Mouse (Mus musculus) lung, embryonic 15.5 days (tissue): Measurements from ENCODE around the gene Gm8251. TPM values are rescaled to one million over a fixed set of nuclear protein-coding genes. Genes with fewer than 3 reads are reported as not detected.

Source experiments
- ATAC-seq: fragments of 200-750 bp; cut with Nextera tagmentation; 2 replicates; pipeline ENCODE4 v1.8.0; 2017; ENCODE audit warnings: moderate number of reproducible peaks, borderline replicate concordance; ENCODE audit not compliant: low FRiP score, low TSS enrichment; ENCODE audit errors: extremely low read depth
- H3K27ac ChIP-seq: fragments of 300-500 bp; sonication (generic); 2 replicates; pipeline ENCODE4 v1.5.1; 2015; ENCODE audit warnings: moderate library complexity, mild to moderate bottlenecking, inconsistent platforms
- H3K27me3 ChIP-seq: fragments of 300-500 bp; sonication (generic); 2 replicates; pipeline ENCODE4 v1.6.1; 2015; ENCODE audit warnings: inconsistent platforms
- H3K36me3 ChIP-seq: fragments of 300-500 bp; sonication (generic); 2 replicates; pipeline ENCODE4 v1.6.1; 2015; ENCODE audit warnings: inconsistent platforms
- H3K4me1 ChIP-seq: fragments of 300-500 bp; sonication (generic); 2 replicates; pipeline ENCODE4 v1.6.1; 2015; ENCODE audit warnings: inconsistent platforms
- H3K4me2 ChIP-seq: fragments of 300-500 bp; sonication (generic); 2 replicates; pipeline ENCODE4 v1.6.1; 2015; ENCODE audit warnings: inconsistent platforms, mild to moderate bottlenecking, moderate library complexity
- H3K4me3 ChIP-seq: fragments of 300-500 bp; sonication (generic); 2 replicates; pipeline ENCODE4 v1.5.1; 2015; ENCODE audit warnings: mild to moderate bottlenecking, inconsistent platforms
- H3K9ac ChIP-seq: fragments of 300-500 bp; sonication (generic); 2 replicates; pipeline ENCODE4 v1.6.1; 2015; ENCODE audit warnings: inconsistent platforms
- H3K9me3 ChIP-seq: fragments of 300-500 bp; sonication (generic); 2 replicates; pipeline ENCODE4 v1.6.1; 2016; ENCODE audit warnings: inconsistent platforms
- WGBS: fragments of 180-500 bp; shearing (Covaris S2); methylation state at CpG from one replicate; pipeline ENCODE4 v1.1.7; 2015; 5-methylcytosine and 5-hydroxymethylcytosine counted together
- polyA plus RNA-seq: library from polyadenylated mRNA; unstranded; fragments of >200 nt; fragmentation: Nextera tagmentation; extraction: Ambion mirVana; gene quantifications from 2 replicates; pipeline ENCODE4 v1.2.1, GENCODE M21; 2015

Gene Gm8251
- polyA plus RNA-seq, 1 experiment from 2014 or later: 0.14 TPM

DNA sequence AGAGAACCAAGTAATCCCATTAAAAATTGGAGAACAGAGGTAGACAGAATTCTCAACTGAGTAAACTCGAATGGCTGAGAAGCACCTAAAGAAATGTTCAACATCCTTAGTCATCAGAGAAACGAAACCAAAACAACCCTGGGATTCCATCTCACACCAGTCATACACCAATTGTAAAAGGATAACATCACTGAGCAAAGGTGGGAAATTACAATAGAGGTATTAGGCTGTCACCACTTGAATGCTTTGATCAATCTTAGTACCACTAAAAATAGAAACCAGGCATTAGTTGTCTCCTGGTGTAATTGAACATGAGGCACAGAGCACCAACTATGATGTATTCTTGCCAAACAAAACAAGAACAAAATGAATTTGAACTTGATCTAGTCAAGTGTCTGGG is 29.5 kb downstream of the Gm8251 start:
- Histone ChIP-seq H3K27ac (no peak overlapping the region), H3K4me1 (no peaks in the 10 kb centered on the region), H3K9ac (no peak overlapping the region), H3K4me2 (no peak overlapping the region), H3K36me3 (no peaks in the 10 kb centered on the region), H3K27me3 (no peaks in the 10 kb centered on the region), H3K9me3 (no peaks in the 10 kb centered on the region), H3K4me3 (no peak overlapping the region)
- WGBS: 51% methylated on average over 2 of the region's 2 CpGs
- ATAC-seq: no peak

DNA sequence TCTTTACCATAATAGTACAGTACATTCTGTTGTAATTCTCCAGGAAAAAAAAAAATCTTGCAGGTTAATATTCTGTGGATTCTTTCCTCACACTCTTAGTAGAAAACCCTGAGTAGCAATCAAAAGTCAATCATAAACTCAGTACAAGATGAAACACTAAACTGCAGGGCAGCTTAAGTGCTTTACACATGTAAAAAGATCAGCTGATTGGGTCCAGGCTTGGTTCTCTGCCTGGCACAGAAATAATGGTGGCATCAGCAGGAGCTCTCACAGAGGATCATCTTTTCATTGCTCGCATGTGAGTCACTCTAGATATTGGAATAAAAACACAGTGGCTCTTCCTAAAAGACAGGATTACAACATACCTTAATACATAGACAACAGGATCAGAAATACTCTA is 34.1 kb downstream of the Gm8251 start:
- no peak for ATAC-seq
- H3K4me3 ChIP-seq: no peak overlapping the region
- no peaks in the 10 kb centered on the region for H3K4me1 ChIP-seq
- WGBS: 91% methylated on average over 1 of the region's 1 CpGs
- H3K36me3 ChIP-seq: no peaks in the 10 kb centered on the region
- H3K27me3 ChIP-seq: no peaks in the 10 kb centered on the region
- H3K9me3 ChIP-seq: no peaks in the 10 kb centered on the region
- no peak overlapping the region for H3K4me2 ChIP-seq
- H3K27ac ChIP-seq: no peak overlapping the region
- H3K9ac ChIP-seq: no peak overlapping the region

DNA sequence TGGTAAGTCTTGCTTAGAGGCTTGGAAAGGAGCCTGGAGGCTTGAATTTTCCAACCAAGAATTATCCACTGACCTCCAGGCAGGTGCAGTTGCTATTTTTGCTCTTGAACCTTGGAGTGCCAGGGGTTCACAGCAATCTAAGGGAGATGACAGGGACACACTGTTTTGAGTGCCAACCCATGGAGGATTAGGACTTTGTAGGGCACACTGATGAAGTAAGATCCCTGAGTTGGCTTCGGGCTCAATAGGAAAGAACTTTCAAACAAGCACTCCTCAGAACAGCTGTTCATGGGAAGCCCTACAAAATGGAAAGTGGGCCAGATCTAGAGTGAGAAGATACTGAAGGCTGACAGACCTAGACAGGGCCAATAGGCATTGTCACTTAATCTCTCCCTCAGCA is 39.1 kb downstream of the Gm8251 start:
- Histone ChIP-seq H3K4me3 (no peak overlapping the region), H3K4me1 (no peaks in the 10 kb centered on the region), H3K9me3 (no peaks in the 10 kb centered on the region), H3K27me3 (no peaks in the 10 kb centered on the region), H3K9ac (no peak overlapping the region), H3K36me3 (no peaks in the 10 kb centered on the region), H3K4me2 (no peak overlapping the region), H3K27ac (no peak overlapping the region)
- WGBS: 81% methylated on average over 1 of the region's 1 CpGs
- no peak for ATAC-seq

DNA sequence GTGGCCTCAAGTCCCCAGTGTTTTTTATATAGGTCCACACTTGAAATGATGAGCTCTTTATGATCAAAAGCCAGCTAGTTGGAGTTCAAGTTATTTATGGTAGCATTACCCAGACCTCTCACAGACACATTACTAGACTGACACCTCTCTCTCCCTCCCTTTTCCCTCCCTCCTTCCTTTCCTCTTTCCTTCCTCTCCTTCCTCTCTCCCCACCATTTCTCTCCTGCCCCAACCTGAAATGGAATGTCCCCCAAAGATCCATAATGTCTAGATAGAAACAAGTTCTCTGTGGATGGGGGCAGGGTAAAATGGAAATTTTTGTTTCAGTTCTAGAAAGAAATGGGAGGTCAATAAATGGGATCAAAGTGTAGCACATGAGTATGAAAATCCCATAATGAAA is 41.8 kb downstream of the Gm8251 start, which contains the start of gene Mettl21c:
TSS of gene Mettl21c (minus strand) at position 101 of the 400 bp plus-strand sequence.
- Histone ChIP-seq H3K4me1 (no peaks in the 10 kb centered on the region), H3K4me3 (no peak within 1 kb of the TSS), H3K36me3 (no peaks in the 10 kb centered on the region), H3K27me3 (no peaks in the 10 kb centered on the region), H3K9me3 (no peaks in the 10 kb centered on the region), H3K27ac (no peak within 1 kb of the TSS), H3K9ac (no peak within 1 kb of the TSS), H3K4me2 (no peak within 1 kb of the TSS)
- no peak for ATAC-seq

DNA sequence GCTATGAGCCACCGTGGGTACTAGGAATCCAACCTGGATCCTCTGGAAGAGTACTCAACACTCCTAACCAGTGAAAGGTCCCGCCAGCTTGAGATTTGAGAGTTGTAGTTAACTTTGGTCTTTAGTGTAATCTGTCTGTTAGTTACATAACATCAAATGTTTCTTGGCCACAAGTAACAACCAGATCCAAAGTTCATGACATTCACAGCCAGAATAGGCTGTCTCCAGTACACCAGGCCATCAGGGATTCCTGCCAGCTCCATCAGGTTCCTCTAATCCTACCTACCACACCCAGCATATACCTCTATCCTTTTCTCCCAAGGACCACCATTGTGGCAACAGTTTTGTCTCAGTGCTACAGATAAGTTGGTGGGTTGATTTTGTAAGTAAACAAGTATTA is 46.2 kb downstream of the Gm8251 start:
- no peaks in the 10 kb centered on the region for H3K36me3 ChIP-seq
- H3K27me3 ChIP-seq: no peaks in the 10 kb centered on the region
- 90% methylated on average over 2 of the region's 2 CpGs for WGBS
- ATAC-seq: no peak
- no peaks in the 10 kb centered on the region for H3K4me1 ChIP-seq
- H3K9ac ChIP-seq: no peak overlapping the region
- H3K4me3 ChIP-seq: no peak overlapping the region
- H3K9me3 ChIP-seq: no peaks in the 10 kb centered on the region
- H3K4me2 ChIP-seq: no peak overlapping the region
- no peak overlapping the region for H3K27ac ChIP-seq

Other genes starting within 250 kb of the Gm8251 start
- 27.7 and 29.2 TPM in 2 replicates for gene Uxs1, start 234.1 kb downstream of the Gm8251 start, polyA plus RNA-seq
- 57.6 and 62.7 TPM in 2 replicates for gene Tpp2, start 128.3 kb downstream of the Gm8251 start, polyA plus RNA-seq
- 0.28 and 0.35 TPM in 2 replicates for gene Mettl21c, start 41.9 kb downstream of the Gm8251 start, polyA plus RNA-seq
- 86.8 and 89.0 TPM in 2 replicates for gene Tex30, start 40.5 kb upstream of the Gm8251 start, polyA plus RNA-seq
- 60.7 and 62.1 TPM in 2 replicates for gene Kdelc1, start 56.9 kb upstream of the Gm8251 start, polyA plus RNA-seq
- gene Bivm, start 57.0 kb upstream of the Gm8251 start, polyA plus RNA-seq: 18.9 and 19.2 TPM in 2 replicates
- 21.6 and 24.0 TPM in 2 replicates for gene Ercc5, start 85.8 kb upstream of the Gm8251 start, polyA plus RNA-seq
- gene Mettl21e, start 157.0 kb upstream of the Gm8251 start, polyA plus RNA-seq: 1.5 TPM in 2 replicates